Mouse (Mus musculus) embryonic facial prominence, embryonic 13.5 days (tissue): ENCODE measurements around the gene Sapcd1. TPM values are rescaled to one million over a fixed set of nuclear protein-coding genes. Genes with fewer than 3 reads are reported as not detected.

Experiments
- ATAC-seq: fragments of 200-750 bp; cut with Nextera tagmentation; 2 replicates; pipeline ENCODE4 v1.8.0; 2017; ENCODE audit warnings: low read depth; ENCODE audit not compliant: insufficient number of reproducible peaks, insufficient read depth, low FRiP score, low TSS enrichment
- H3K27ac ChIP-seq: fragments of 300-500 bp; sonication (generic); 2 replicates; pipeline ENCODE4 v1.5.1; 2015; ENCODE audit warnings: moderate library complexity, mild to moderate bottlenecking, inconsistent platforms
- H3K27me3 ChIP-seq: fragments of 300-500 bp; sonication (generic); 2 replicates; pipeline ENCODE4 v1.6.1; 2015; ENCODE audit warnings: mild to moderate bottlenecking, inconsistent platforms
- H3K36me3 ChIP-seq: fragments of 300-500 bp; sonication (generic); 2 replicates; pipeline ENCODE4 v1.6.1; 2015; ENCODE audit warnings: mild to moderate bottlenecking, inconsistent platforms
- H3K4me1 ChIP-seq: fragments of 300-500 bp; sonication (generic); 2 replicates; pipeline ENCODE4 v1.6.1; 2015; ENCODE audit warnings: inconsistent platforms
- H3K4me2 ChIP-seq: fragments of 300-500 bp; sonication (generic); 2 replicates; pipeline ENCODE4 v1.6.1; 2015; ENCODE audit warnings: moderate library complexity, mild to moderate bottlenecking, inconsistent platforms
- H3K4me3 ChIP-seq: fragments of 300-500 bp; sonication (generic); 2 replicates; pipeline ENCODE4 v1.5.1; 2015; ENCODE audit warnings: mild to moderate bottlenecking, inconsistent platforms
- H3K9ac ChIP-seq: fragments of 300-500 bp; sonication (generic); 2 replicates; pipeline ENCODE4 v1.6.1; 2015; ENCODE audit warnings: mild to moderate bottlenecking, inconsistent platforms
- H3K9me3 ChIP-seq: fragments of 300-500 bp; sonication (generic); 2 replicates; pipeline ENCODE4 v1.6.1; 2016; ENCODE audit warnings: inconsistent platforms
- WGBS: fragments of 180-500 bp; shearing (Covaris S2); methylation state at CpG from one replicate; pipeline ENCODE4 v1.1.7; 2015; ENCODE audit warnings: mixed read lengths; 5-methylcytosine and 5-hydroxymethylcytosine counted together
- polyA plus RNA-seq: library from polyadenylated mRNA; unstranded; fragments of >200 nt; fragmentation: Nextera tagmentation; extraction: Ambion mirVana; gene quantifications from 2 replicates; pipeline ENCODE4 v1.2.1, GENCODE M21; 2015

The Sapcd1 gene
- polyA plus RNA-seq, 1 experiment from 2014 or later: 19.5 TPM

- peak overlapping the region; percentile 67 for H3K4me3 ChIP-seq
- H3K4me1 ChIP-seq: peaks cover 47% of the 10 kb centered on the region
- no peaks in the 10 kb centered on the region for H3K9me3 ChIP-seq
- peaks cover 41% of the 10 kb centered on the region for H3K36me3 ChIP-seq
- peak overlapping the region; percentile 99 for H3K27ac ChIP-seq
- 0 out of 2 replicates have a peak, but pooled peaks have one; percentile 9 for ATAC-seq
- H3K27me3 ChIP-seq: no peaks in the 10 kb centered on the region
- H3K4me2 ChIP-seq: peak overlapping the region; percentile 92
- peak overlapping the region; percentile 89 for H3K9ac ChIP-seq
- 2% methylated on average over 21 of the region's 21 CpGs for WGBS
Measured at GRCm38 (mm10) chr17:35051156-35052086, 23.6 kb upstream of the Sapcd1 start.

- peaks cover 29% of the 10 kb centered on the region for H3K36me3 ChIP-seq
- no peaks in the 10 kb centered on the region for H3K27me3 ChIP-seq
- no peaks in the 10 kb centered on the region for H3K9me3 ChIP-seq
- peak overlapping the region; percentile 89 for H3K9ac ChIP-seq
- H3K27ac ChIP-seq: peak overlapping the region; percentile 99
- WGBS: 0% methylated on average over 27 of the region's 27 CpGs
- peaks cover 57% of the 10 kb centered on the region for H3K4me1 ChIP-seq
- peak overlapping the region; percentile 67 for H3K4me3 ChIP-seq
- peak overlapping the region; percentile 92 for H3K4me2 ChIP-seq
- no peak for ATAC-seq
Measured at GRCm38 (mm10) chr17:35050126-35050750, 22.4 kb upstream of the Sapcd1 start.

- H3K27me3 ChIP-seq: no peaks in the 10 kb centered on the region
- peak within 1 kb of the TSS; percentile 99 for H3K27ac ChIP-seq
- peak; percentile 32; the same call in 1 of the 2 replicates for ATAC-seq
- H3K4me2 ChIP-seq: peak within 1 kb of the TSS; percentile 92
- H3K36me3 ChIP-seq: peaks cover 24% of the 10 kb centered on the region
- WGBS: 3% methylated on average over 11 of the region's 11 CpGs
- H3K9ac ChIP-seq: peak within 1 kb of the TSS; percentile 89
- H3K4me3 ChIP-seq: peak within 1 kb of the TSS; percentile 67
- H3K4me1 ChIP-seq: peaks cover 59% of the 10 kb centered on the region
- H3K9me3 ChIP-seq: no peaks in the 10 kb centered on the region
Measured at GRCm38 (mm10) chr17:35049561-35050016, 21.8 kb upstream of the Sapcd1 start, which contains the start of gene Clic1. Clic1 (plus strand) TSS chr17:35049966.

GRCm38 (mm10) chr17:35048932-35049440 is 21.2 kb upstream of the Sapcd1 start:
- Histone ChIP-seq H3K9me3 (no peaks in the 10 kb centered on the region), H3K27me3 (no peaks in the 10 kb centered on the region), H3K4me1 (peaks cover 59% of the 10 kb centered on the region), H3K4me3 (no peak overlapping the region), H3K27ac (peak overlapping the region; percentile 99), H3K4me2 (peak overlapping the region; percentile 92), H3K9ac (peak overlapping the region; percentile 89; the same call in 1 of the 2 replicates), H3K36me3 (peaks cover 18% of the 10 kb centered on the region)
- no peak for ATAC-seq
- 70% methylated on average over 5 of the region's 5 CpGs for WGBS

GRCm38 (mm10) chr17:35048149-35048931 is 20.5 kb upstream of the Sapcd1 start:
- no peak overlapping the region for H3K9ac ChIP-seq
- H3K4me2 ChIP-seq: peak overlapping the region; percentile 22
- peak overlapping the region; percentile 99 for H3K27ac ChIP-seq
- H3K9me3 ChIP-seq: no peaks in the 10 kb centered on the region
- H3K36me3 ChIP-seq: peaks cover 12% of the 10 kb centered on the region
- no peak overlapping the region; the same call in 1 of the 2 replicates for H3K4me3 ChIP-seq
- H3K4me1 ChIP-seq: peaks cover 59% of the 10 kb centered on the region
- no peak for ATAC-seq
- 40% methylated on average over 11 of the region's 11 CpGs for WGBS
- no peaks in the 10 kb centered on the region for H3K27me3 ChIP-seq

- no peak for ATAC-seq
- no peaks in the 10 kb centered on the region for H3K27me3 ChIP-seq
- H3K36me3 ChIP-seq: peaks cover 5% of the 10 kb centered on the region
- peaks cover 56% of the 10 kb centered on the region for H3K4me1 ChIP-seq
- H3K9ac ChIP-seq: no peak overlapping the region
- H3K9me3 ChIP-seq: no peaks in the 10 kb centered on the region
- no peak overlapping the region for H3K4me3 ChIP-seq
- H3K4me2 ChIP-seq: no peak overlapping the region
- peak overlapping the region; percentile 99 for H3K27ac ChIP-seq
- 62% methylated on average over 1 of the region's 1 CpGs for WGBS
Measured at GRCm38 (mm10) chr17:35047688-35048087, 19.9 kb upstream of the Sapcd1 start.

- Histone ChIP-seq H3K27me3 (no peaks in the 10 kb centered on the region), H3K4me1 (peaks cover 48% of the 10 kb centered on the region), H3K36me3 (no peaks in the 10 kb centered on the region), H3K9ac (peak within 1 kb of the TSS; percentile 89), H3K4me3 (peak within 1 kb of the TSS; percentile 55), H3K27ac (peak within 1 kb of the TSS; percentile 99), H3K9me3 (no peaks in the 10 kb centered on the region), H3K4me2 (peak within 1 kb of the TSS; percentile 95)
- peak; percentile 97 for ATAC-seq
- WGBS: 3% methylated on average over 33 of the region's 33 CpGs
Measured at GRCm38 (mm10) chr17:35046681-35047455, 19.1 kb upstream of the Sapcd1 start, which contains the start of gene Msh5. Msh5 (minus strand) TSS chr17:35046745.

GRCm38 (mm10) chr17:35045807-35046680 is 18.2 kb upstream of the Sapcd1 start:
- Histone ChIP-seq H3K36me3 (no peaks in the 10 kb centered on the region), H3K27ac (peak overlapping the region; percentile 86), H3K9me3 (no peaks in the 10 kb centered on the region), H3K4me3 (peak overlapping the region; percentile 55), H3K9ac (peak overlapping the region; percentile 89), H3K4me2 (peak overlapping the region; percentile 95), H3K27me3 (no peaks in the 10 kb centered on the region), H3K4me1 (peaks cover 44% of the 10 kb centered on the region)
- ATAC-seq: peak; percentile 69
- WGBS: 6% methylated on average over 39 of the region's 48 CpGs

GRCm38 (mm10) chr17:35044904-35045806 is 17.3 kb upstream of the Sapcd1 start:
- H3K27ac ChIP-seq: 0 out of 2 replicates have a peak overlapping the region, but pooled peaks have one; percentile 86
- peak overlapping the region; percentile 55 for H3K4me3 ChIP-seq
- no peak for ATAC-seq
- H3K4me2 ChIP-seq: peak overlapping the region; percentile 95
- no peaks in the 10 kb centered on the region for H3K27me3 ChIP-seq
- WGBS: 82% methylated on average over 7 of the region's 7 CpGs
- H3K9ac ChIP-seq: no peak overlapping the region; the same call in 1 of the 2 replicates
- H3K36me3 ChIP-seq: no peaks in the 10 kb centered on the region
- H3K4me1 ChIP-seq: peaks cover 44% of the 10 kb centered on the region
- H3K9me3 ChIP-seq: no peaks in the 10 kb centered on the region
